Mouse (Mus musculus): Measurements from ENCODE around the gene Abhd6. TPM values are rescaled to one million over a fixed set of nuclear protein-coding genes. Genes with fewer than 3 reads are reported as not detected.

Gene Abhd6
- polyA plus RNA-seq, 1 experiment from 2014 or later, result 34.7 TPM

DNA sequence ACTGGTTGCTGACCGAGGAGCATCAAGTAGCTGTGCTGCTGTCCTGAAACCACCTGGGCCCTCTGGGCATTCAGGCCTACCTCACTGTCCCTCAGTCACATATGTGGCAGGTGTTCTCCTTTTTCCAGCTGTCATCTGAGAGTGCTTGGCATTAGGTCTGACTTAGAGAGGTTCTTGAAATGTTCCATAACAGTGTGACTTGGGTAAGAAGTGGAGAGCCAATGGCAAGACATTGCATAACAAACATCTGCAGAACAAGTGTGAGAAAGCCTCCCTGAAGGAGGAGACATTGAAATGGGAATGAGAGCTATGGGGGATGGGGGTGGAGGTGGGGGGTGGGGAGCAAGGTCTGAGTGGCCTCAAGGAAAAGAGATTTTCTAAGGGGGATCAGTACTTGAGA is 80.2 kb downstream of the Abhd6 start:
- no peak overlapping the region for H3K9ac ChIP-seq
- no peak for ATAC-seq (ENCODE audit: insufficient number of reproducible peaks, low FRiP score, low TSS enrichment, low read depth)
- WGBS, result 91% methylated on average over 1 of the region's 1 CpGs

DNA sequence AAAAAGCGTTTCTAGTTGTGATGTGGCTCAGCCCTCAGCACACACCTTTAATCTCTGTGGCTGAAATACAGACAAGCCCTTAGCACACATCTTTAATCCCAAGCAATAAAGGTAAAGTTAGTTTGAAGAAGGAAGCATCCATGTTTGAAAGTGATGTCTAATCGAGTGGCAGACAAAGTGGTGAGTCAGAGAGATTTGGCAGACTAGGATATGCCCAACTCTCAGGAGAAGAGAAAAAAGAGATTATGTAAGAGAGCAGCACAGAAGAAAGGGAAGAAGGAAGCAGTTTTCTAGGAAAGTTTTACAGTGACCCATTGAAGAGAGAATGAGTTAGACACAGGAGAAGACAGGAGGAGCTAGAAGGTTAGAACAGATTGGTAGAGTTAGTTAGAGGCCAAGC is 86.3 kb downstream of the Abhd6 start:
- H3K4me3 ChIP-seq, result no peak overlapping the region
- H3K27me3 ChIP-seq, result no peaks in the 10 kb centered on the region
- H3K4me1 ChIP-seq, result no peaks in the 10 kb centered on the region
- WGBS, result 92% methylated on average over 2 of the region's 2 CpGs
- no peak overlapping the region for H3K27ac ChIP-seq
- no peak overlapping the region for H3K4me2 ChIP-seq
- H3K36me3 ChIP-seq, result peaks cover 65% of the 10 kb centered on the region
- no peak overlapping the region for H3K9ac ChIP-seq
- no peaks in the 10 kb centered on the region for H3K9me3 ChIP-seq
- ATAC-seq (ENCODE audit: insufficient number of reproducible peaks, low FRiP score, low TSS enrichment, low read depth), result no peak

More for the DNA sequence above, 80.2 kb downstream of the Abhd6 start:
- Histone ChIP-seq H3K4me3 (no peak overlapping the region), H3K4me1 (peaks cover 12% of the 10 kb centered on the region), H3K36me3 (peaks cover 41% of the 10 kb centered on the region), H3K4me2 (no peak overlapping the region), H3K9me3 (no peaks in the 10 kb centered on the region), H3K27ac (no peak overlapping the region), H3K27me3 (no peaks in the 10 kb centered on the region)

DNA sequence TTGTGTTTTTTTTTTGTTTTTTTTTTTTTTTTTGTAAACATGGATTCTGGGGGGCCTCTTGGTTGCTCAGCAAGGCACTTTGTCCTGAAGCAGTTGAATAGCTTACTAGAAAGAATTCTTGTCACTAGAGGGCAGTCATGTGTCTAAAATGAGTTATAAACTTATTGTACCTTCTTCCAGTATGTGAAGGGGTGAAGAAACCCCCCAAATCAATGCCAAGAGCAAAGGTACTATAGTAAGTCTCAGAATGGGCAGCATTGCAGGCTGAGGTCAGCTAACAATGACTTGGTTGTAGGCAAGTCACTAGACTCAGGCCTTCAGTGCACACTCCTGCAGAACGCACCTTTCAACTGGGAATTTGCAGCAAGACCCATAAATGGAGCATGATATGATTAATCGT is 89.9 kb downstream of the Abhd6 start:
- no peak for ATAC-seq (ENCODE audit: insufficient number of reproducible peaks, low FRiP score, low TSS enrichment, low read depth)
- Histone ChIP-seq H3K9me3 (no peaks in the 10 kb centered on the region), H3K4me2 (no peak overlapping the region), H3K9ac (no peak overlapping the region), H3K27me3 (no peaks in the 10 kb centered on the region), H3K27ac (no peak overlapping the region), H3K4me3 (no peak overlapping the region), H3K4me1 (no peaks in the 10 kb centered on the region), H3K36me3 (peaks cover 34% of the 10 kb centered on the region)
- WGBS, result 92% methylated on average over 2 of the region's 2 CpGs

DNA sequence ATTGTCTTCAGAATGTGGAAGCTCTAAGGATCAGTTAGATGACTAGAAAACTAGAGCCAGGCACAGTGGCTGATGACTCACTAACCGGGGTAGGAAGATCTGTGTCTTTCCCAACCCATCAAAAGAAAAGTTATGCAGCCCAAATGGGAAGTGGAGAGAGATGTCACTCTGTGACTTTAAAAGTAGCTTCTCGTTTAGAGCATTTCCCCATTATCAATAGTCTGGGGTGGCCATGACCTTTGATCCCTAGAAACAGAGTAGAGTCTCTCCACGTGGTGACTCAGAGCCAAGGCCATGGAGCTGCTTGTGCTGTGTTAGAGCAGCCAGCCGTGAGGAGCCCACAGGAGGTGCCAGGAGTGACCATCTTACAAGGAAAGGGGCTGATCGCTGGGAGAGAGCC is 90.7 kb downstream of the Abhd6 start:
- Histone ChIP-seq H3K9me3 (no peaks in the 10 kb centered on the region), H3K4me1 (peaks cover 4% of the 10 kb centered on the region; the same call in 1 of the 2 replicates), H3K36me3 (peaks cover 28% of the 10 kb centered on the region), H3K4me2 (no peak overlapping the region), H3K4me3 (no peak overlapping the region), H3K27me3 (no peaks in the 10 kb centered on the region), H3K27ac (no peak overlapping the region), H3K9ac (no peak overlapping the region)
- WGBS, result 63% methylated on average over 5 of the region's 5 CpGs
- no peak for ATAC-seq (ENCODE audit: insufficient number of reproducible peaks, low FRiP score, low TSS enrichment, low read depth)

DNA sequence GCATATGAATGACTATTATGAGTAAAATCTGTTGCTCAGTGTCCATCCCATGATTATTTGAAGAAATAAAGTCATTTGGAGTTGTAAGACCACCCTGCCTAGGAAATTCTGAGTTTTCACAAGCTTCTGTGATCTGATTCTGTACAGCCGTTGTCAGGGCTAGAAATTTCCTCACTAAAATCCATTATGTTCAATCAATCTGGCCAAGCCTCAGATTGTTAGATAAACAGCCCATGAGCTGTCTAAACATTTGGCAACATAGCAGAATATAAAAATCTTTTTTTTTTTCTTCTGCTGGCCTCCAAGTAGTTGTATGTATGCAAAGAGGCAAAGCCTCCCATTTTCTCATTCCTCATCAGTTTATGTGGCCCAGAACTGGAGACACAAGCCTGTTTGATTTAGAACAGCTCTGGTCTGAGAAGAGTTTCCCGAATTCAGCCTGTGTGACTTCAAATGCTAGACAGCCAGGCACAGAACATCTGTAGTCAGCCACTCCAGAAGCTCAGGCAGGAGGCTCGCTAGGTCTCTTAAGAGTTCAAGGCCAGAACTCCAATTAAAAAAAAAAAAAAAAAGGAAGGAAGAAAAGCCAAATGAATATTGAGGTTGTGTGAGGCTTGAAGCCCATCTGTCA is 92.3 kb downstream of the Abhd6 start:
- Histone ChIP-seq H3K9me3 (no peaks in the 10 kb centered on the region), H3K27me3 (no peaks in the 10 kb centered on the region), H3K4me2 (no peak overlapping the region), H3K27ac (no peak overlapping the region), H3K4me1 (peaks cover 13% of the 10 kb centered on the region), H3K4me3 (no peak overlapping the region), H3K9ac (no peak overlapping the region), H3K36me3 (peaks cover 12% of the 10 kb centered on the region; the same call in 1 of the 2 replicates)
- 38% methylated on average over 3 of the region's 3 CpGs for WGBS
- ATAC-seq (ENCODE audit: insufficient number of reproducible peaks, low FRiP score, low TSS enrichment, low read depth), result no peak

DNA sequence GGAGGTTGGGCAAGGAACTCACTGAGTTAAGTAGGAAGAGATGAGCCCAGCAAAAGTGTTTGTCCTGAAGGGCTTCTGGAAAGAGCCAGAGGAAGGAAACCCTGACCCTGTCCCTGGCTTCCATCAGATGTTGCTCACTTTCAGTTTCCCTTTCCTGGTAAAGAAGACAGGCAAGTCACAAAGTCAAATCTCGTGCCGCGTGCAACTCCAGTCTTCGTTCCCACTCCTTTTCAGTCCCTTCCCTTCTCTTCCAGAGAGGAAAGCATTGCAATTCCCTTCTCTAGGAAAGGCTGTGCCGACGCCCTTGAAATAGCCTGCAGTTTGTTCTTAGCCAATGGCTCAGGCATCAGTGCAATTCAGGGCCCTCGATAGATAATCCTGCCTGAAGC is 92.9 kb downstream of the Abhd6 start:
- H3K9ac ChIP-seq, result no peak overlapping the region
- H3K4me2 ChIP-seq, result no peak overlapping the region
- peaks cover 7% of the 10 kb centered on the region; the same call in 1 of the 2 replicates for H3K36me3 ChIP-seq
- no peaks in the 10 kb centered on the region for H3K27me3 ChIP-seq
- no peaks in the 10 kb centered on the region for H3K9me3 ChIP-seq
- H3K4me1 ChIP-seq, result peaks cover 13% of the 10 kb centered on the region
- no peak for ATAC-seq (ENCODE audit: insufficient number of reproducible peaks, low FRiP score, low TSS enrichment, low read depth)
- no peak overlapping the region for H3K4me3 ChIP-seq
- WGBS, result 70% methylated on average over 7 of the region's 7 CpGs
- H3K27ac ChIP-seq, result no peak overlapping the region

DNA sequence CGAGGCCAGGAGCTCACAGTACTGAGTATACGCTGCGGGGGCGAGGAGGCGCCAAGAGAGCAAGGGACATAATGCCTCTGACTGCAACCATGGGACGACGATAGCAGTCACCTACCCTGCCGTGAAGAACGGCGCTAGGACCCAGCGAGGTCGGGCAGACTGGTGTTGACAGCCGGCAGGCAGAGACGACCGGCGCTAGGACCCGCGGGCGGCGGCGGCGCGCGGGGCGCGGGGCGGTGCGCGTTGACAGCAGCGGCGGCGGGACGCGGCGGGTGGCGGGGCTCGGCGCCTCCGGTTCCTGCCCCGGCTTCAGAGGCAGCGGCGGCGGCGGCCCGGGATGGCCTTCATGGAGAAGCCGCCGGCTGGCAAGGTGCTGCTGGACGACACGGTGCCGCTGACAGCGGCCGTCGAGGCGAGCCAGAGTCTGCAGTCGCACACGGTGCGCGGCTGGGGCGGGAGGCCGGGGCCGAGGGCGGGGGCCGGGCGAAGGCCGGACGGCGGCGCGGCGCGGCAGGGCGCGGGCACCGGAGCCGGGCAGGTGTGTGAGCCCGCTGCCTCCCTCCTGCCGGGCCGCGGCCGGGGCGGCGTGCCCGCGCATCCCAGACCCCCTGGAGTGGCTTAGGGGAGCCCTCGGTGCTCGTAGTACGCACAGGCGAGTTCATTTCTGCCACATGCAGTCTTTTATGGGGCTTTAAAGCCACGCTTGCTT is 95.4 kb downstream of the Abhd6 start, which contains the start of gene Pxk:
Gene Pxk, plus strand, starts transcription at position 234 of the 709 bp plus-strand sequence.
- H3K9me3 ChIP-seq, result no peaks in the 10 kb centered on the region
- peak within 1 kb of the TSS; percentile 71 for H3K9ac ChIP-seq
- peak within 1 kb of the TSS; percentile 63; the same call in 1 of the 2 replicates for H3K27ac ChIP-seq
- peak; percentile 86 for ATAC-seq (ENCODE audit: insufficient number of reproducible peaks, low FRiP score, low TSS enrichment, low read depth)
- no peaks in the 10 kb centered on the region for H3K36me3 ChIP-seq
- H3K4me3 ChIP-seq, result peak within 1 kb of the TSS; percentile 95
- WGBS, result 1% methylated on average over 87 of the region's 89 CpGs
- H3K4me1 ChIP-seq, result peaks cover 15% of the 10 kb centered on the region
- H3K27me3 ChIP-seq, result no peaks in the 10 kb centered on the region
- peak within 1 kb of the TSS; percentile 77 for H3K4me2 ChIP-seq

DNA sequence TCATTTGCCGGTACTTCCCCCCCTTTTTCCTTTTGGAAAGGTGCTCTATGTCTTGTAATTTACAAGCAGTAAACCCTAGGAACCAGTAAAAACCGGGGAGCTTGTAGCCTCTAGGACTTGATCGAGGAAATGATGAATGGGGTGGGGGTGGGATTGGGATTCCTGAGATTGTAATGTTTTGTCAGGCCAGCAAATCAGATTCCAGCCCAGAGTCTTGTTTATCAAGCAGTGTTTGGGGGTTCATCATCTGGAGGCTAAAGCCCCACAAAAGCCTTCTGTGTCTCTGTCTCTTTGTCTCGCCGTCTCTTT is 95.9 kb downstream of the Abhd6 start:
- Histone ChIP-seq H3K4me3 (peak overlapping the region; percentile 95), H3K9ac (peak overlapping the region; percentile 71), H3K4me1 (peaks cover 15% of the 10 kb centered on the region), H3K4me2 (peak overlapping the region; percentile 77), H3K36me3 (no peaks in the 10 kb centered on the region), H3K9me3 (no peaks in the 10 kb centered on the region), H3K27ac (0 out of 2 replicates have a peak overlapping the region, but pooled peaks have one; percentile 63), H3K27me3 (no peaks in the 10 kb centered on the region)
- no peak for ATAC-seq (ENCODE audit: insufficient number of reproducible peaks, low FRiP score, low TSS enrichment, low read depth)
- 4% methylated on average over 5 of the region's 5 CpGs for WGBS

DNA sequence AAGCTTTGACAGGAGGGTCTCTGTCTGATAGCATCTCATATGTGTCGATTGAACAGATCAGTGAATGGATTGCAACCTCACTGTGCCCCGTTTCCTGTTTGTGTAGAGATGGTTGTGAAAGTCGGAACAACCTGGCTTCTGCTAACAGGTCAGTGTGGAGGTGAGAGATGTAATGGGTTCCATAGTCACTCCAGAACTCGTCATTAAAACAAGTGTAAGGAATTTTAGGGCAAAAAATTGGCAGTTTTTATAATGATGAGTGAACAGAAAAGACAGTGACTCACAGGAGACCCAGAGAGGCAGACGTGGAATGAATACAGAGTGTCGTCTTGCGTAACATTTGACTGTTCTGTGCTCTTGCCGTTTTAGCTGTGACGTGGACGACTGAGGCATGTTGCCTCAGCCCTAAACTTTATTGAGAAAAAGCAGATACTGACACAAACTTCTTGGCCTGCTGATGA is 96.9 kb downstream of the Abhd6 start:
- Histone ChIP-seq H3K4me3 (no peak overlapping the region), H3K36me3 (no peaks in the 10 kb centered on the region), H3K27ac (no peak overlapping the region), H3K9me3 (no peaks in the 10 kb centered on the region), H3K27me3 (no peaks in the 10 kb centered on the region), H3K9ac (no peak overlapping the region), H3K4me1 (peaks cover 15% of the 10 kb centered on the region), H3K4me2 (no peak overlapping the region)
- ATAC-seq (ENCODE audit: insufficient number of reproducible peaks, low FRiP score, low TSS enrichment, low read depth), result no peak
- 48% methylated on average over 10 of the region's 10 CpGs for WGBS

DNA sequence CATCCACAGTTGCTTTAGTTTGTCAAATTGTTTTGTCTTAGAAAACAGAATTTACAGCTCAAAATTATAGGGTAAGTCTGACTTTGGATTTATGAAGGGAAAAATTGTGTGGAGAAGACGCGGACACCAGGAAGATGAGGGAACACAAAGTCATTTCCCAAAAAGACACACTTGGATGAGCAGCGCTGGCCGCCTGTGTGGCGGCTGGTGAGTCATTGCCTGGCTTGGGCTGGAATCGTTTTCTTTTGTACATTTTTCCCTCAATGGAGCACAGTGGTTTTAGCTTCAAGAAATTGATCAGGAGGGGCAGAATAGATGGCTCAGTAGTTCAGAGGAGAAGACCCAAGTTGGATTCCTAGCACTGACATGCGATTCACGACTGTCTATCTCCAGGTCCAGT is 99.2 kb downstream of the Abhd6 start:
- Histone ChIP-seq H3K27ac (no peak overlapping the region), H3K4me1 (peaks cover 15% of the 10 kb centered on the region), H3K9ac (no peak overlapping the region), H3K36me3 (peaks cover 5% of the 10 kb centered on the region; the same call in 1 of the 2 replicates), H3K4me2 (no peak overlapping the region), H3K9me3 (no peaks in the 10 kb centered on the region), H3K4me3 (no peak overlapping the region), H3K27me3 (no peaks in the 10 kb centered on the region)
- ATAC-seq (ENCODE audit: insufficient number of reproducible peaks, low FRiP score, low TSS enrichment, low read depth), result no peak
- 91% methylated on average over 8 of the region's 8 CpGs for WGBS

DNA sequence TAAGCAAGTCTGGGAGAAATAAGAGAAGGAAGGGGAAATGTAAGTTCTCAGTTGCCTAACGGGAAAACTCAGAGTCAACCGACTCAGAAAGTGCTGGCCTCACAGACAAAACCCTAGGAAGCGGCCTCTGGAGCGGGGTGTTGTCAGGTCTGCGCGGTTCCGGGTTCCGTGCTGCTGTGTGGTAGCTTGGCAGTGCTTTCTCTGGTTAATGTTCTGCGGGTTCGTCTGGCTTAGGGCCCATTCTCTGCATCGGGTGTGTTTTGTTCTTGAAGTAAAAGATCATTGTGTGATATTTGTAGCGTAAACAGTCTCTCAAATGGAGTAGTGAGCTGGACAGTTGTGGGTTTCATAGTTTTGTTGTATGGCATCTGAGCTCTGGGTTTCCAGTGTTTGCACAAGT is 100.0 kb downstream of the Abhd6 start:
- WGBS, result 90% methylated on average over 12 of the region's 12 CpGs
- Histone ChIP-seq H3K4me3 (no peak overlapping the region), H3K9me3 (no peaks in the 10 kb centered on the region), H3K27me3 (no peaks in the 10 kb centered on the region), H3K9ac (no peak overlapping the region), H3K4me2 (no peak overlapping the region), H3K4me1 (peaks cover 14% of the 10 kb centered on the region), H3K27ac (no peak overlapping the region), H3K36me3 (peaks cover 7% of the 10 kb centered on the region; the same call in 1 of the 2 replicates)
- no peak for ATAC-seq (ENCODE audit: insufficient number of reproducible peaks, low FRiP score, low TSS enrichment, low read depth)
